Mouse (Mus musculus) c-Kit-negative CD71-positive TER-119-positive erythroid progenitor cells, embryonic 14.5 days (primary cell): ENCODE data around the gene Tbc1d20.

Experiments
- DNase-seq: peaks from one replicate; pipeline ENCODE4 v3.0.0-alpha.2; 2013; ENCODE audit warnings: low read depth, low spot score

Tbc1d20 gene

GRCm38 (mm10) chr2:152326654-152327053 is 33.0 kb downstream of the Tbc1d20 start:
- DNase-seq = no peak

- no peak for DNase-seq
These were observed 34.4 kb downstream of the Tbc1d20 start for GRCm38 (mm10) chr2:152327980-152328379.

- no peak for DNase-seq
These were observed 37.3 kb downstream of the Tbc1d20 start for GRCm38 (mm10) chr2:152330858-152331423.

GRCm38 (mm10) chr2:152332101-152332825 is 38.6 kb downstream of the Tbc1d20 start, which contains the start of gene Rbck1:
Rbck1 (minus strand) TSS chr2:152332653.
- DNase-seq = peak; percentile 93

GRCm38 (mm10) chr2:152333345-152334006 is 39.8 kb downstream of the Tbc1d20 start:
- no peak for DNase-seq

- DNase-seq = no peak
These were observed 41.7 kb downstream of the Tbc1d20 start for GRCm38 (mm10) chr2:152335289-152335820.

GRCm38 (mm10) chr2:152336856-152337255 is 43.2 kb downstream of the Tbc1d20 start:
- no peak for DNase-seq

GRCm38 (mm10) chr2:152337591-152338212 is 44.1 kb downstream of the Tbc1d20 start:
- no peak for DNase-seq

GRCm38 (mm10) chr2:152338319-152338718 is 44.7 kb downstream of the Tbc1d20 start:
- no peak for DNase-seq

GRCm38 (mm10) chr2:152339631-152340179 is 46.1 kb downstream of the Tbc1d20 start:
- no peak for DNase-seq

GRCm38 (mm10) chr2:152343329-152344213 is 49.9 kb downstream of the Tbc1d20 start, which contains the start of gene Trib3:
Trib3 (minus strand) TSS chr2:152344032.
- DNase-seq = no peak

- no peak for DNase-seq
These were observed 50.7 kb downstream of the Tbc1d20 start for GRCm38 (mm10) chr2:152344361-152344760.

- DNase-seq = no peak
These were observed 51.3 kb downstream of the Tbc1d20 start for GRCm38 (mm10) chr2:152344909-152345308.

- DNase-seq = no peak
These were observed 51.8 kb downstream of the Tbc1d20 start for GRCm38 (mm10) chr2:152345393-152345792.

- DNase-seq = no peak
These were observed 53.3 kb downstream of the Tbc1d20 start for GRCm38 (mm10) chr2:152346776-152347465.

GRCm38 (mm10) chr2:152347722-152348121 is 54.1 kb downstream of the Tbc1d20 start:
- no peak for DNase-seq

GRCm38 (mm10) chr2:152349205-152349604 is 55.6 kb downstream of the Tbc1d20 start:
- DNase-seq = no peak

- DNase-seq = no peak
These were observed 56.4 kb downstream of the Tbc1d20 start for GRCm38 (mm10) chr2:152349842-152350540.

GRCm38 (mm10) chr2:152357254-152357653 is 63.6 kb downstream of the Tbc1d20 start:
- no peak for DNase-seq
